Mouse (Mus musculus) embryonic fibroblast, embryonic 13.5 days (primary cell): ENCODE measurements around the gene Adnp.
A peak's percentile ranks its signal among the peaks of the same experiment; 100 is the strongest.

ENCODE experiments used
- CTCF ChIP-seq: IDR thresholded peaks from 2 replicates; pipeline ENCODE4 v1.5.1; 2011; ENCODE audit warnings: mild to moderate bottlenecking, control low read depth, low read length, moderate library complexity, borderline replicate concordance; ENCODE audit not compliant: insufficient read depth
- POLR2A ChIP-seq: IDR thresholded peaks from 2 replicates; pipeline ENCODE4 v1.6.1; 2011; ENCODE audit warnings: low read depth, mild to moderate bottlenecking, control low read depth, low read length, moderate library complexity

GRCm38 (mm10) chr2:168205265-168205664, 1.6 kb downstream of the Adnp start:
- peak; percentile 83 for TF ChIP-seq CTCF
- TF ChIP-seq POLR2A: peak; percentile 34; the same call in 1 of the 2 replicates
